In genomic region chr5:123296224-123296806, GRCm38 (mm10) we compare ENCODE assay signal across 10 mouse cellular contexts. TPM values are rescaled to one million over a fixed set of nuclear protein-coding genes. Genes with fewer than 3 reads are reported as not detected.
DNase-seq lines count a peak whose midpoint lies in the region; ATAC-seq and TF ChIP-seq lines count a peak whose summit lies in the region.
"Had no signal": no experiment of that assay in that cellular context is flagged by ENCODE, and none has a peak within 500 bp of the region (broad histone marks: within the 10 kb centered on the region; RNA-seq: fewer than 3 reads in every experiment).

No protein-coding gene starts in this region.

- H3K9me3 ChIP-seq in kidney, embryonic 14.5 days (ENCODE audit: control insufficient read depth, low read length), result no peaks in the 10 kb centered on the region
- no peaks in the 10 kb centered on the region for H3K9me3 ChIP-seq in CH12.LX (replicated peaks; ENCODE audit: low read length)
- H3K9me3 ChIP-seq: heart, embryonic 15.5 days; midbrain, embryonic 13.5 days had no signal

- peak; percentile 43 for TF ChIP-seq RAD21 in CH12.LX (IDR thresholded peaks at IDR 0.05; ENCODE audit: low read depth, low read length)

- TF ChIP-seq EP300 in CH12.LX (IDR thresholded peaks at IDR 0.05; ENCODE audit: low read length), result no peak

- WGBS in kidney, adult 2 months, result 86% methylated on average over 12 of the region's 12 CpGs
- WGBS in kidney, embryonic 14.5 days, result 71% methylated on average over 12 of the region's 12 CpGs
- WGBS in bone marrow, adult 2 months, result 73% methylated on average over 12 of the region's 12 CpGs

- no peak overlapping the region for H3K4me2 ChIP-seq in kidney, embryonic 14.5 days (replicated peaks; ENCODE audit: low read depth, low read length)
- H3K4me2 ChIP-seq in CH12.LX (ENCODE audit: insufficient read depth, low read depth, poor library complexity, severe bottlenecking), result no peak overlapping the region
- H3K4me2 ChIP-seq: heart, embryonic 15.5 days; midbrain, embryonic 13.5 days had no signal

- intact Hi-C loops in gastrocnemius, postnatal 36 days (cut with DNase I), result no loop called here

- peak; percentile 43; the same call in 1 of the 2 replicates for TF ChIP-seq CTCF in kidney, adult 2 months (conservative IDR thresholded peaks at IDR 0.05; ENCODE audit: insufficient read depth, insufficient read length, low read depth, low read length)
- TF ChIP-seq CTCF in CH12.LX (conservative IDR thresholded peaks at IDR 0.05 in 1 of 2, IDR thresholded peaks at IDR 0.05 in 1 of 2; ENCODE audit: low read depth in 2 of 2, low read length in 2 of 2), result peak in 1 of 2 experiments; percentile 66; a peak in 3 of 4 replicates
- peak; percentile 53; the same call in 1 of the 2 replicates for TF ChIP-seq CTCF in bone marrow, adult 2 months (IDR thresholded peaks at IDR 0.05; ENCODE audit: control insufficient read depth, insufficient read depth, low read length)

- no peak overlapping the region for H3K4me3 ChIP-seq in kidney, adult 2 months (ENCODE audit: insufficient read depth, low read depth, low read length)
- H3K4me3 ChIP-seq in kidney, embryonic 14.5 days (ENCODE audit: low read length), result no peak overlapping the region
- H3K4me3 ChIP-seq in CH12.LX (replicated peaks in 1 of 3; ENCODE audit: low read depth in 2 of 3, low read length in 2 of 3, poor library complexity in 1 of 3), result no peak overlapping the region
- no peak overlapping the region for H3K4me3 ChIP-seq in bone marrow, adult 2 months (replicated peaks; ENCODE audit: control insufficient read depth, low read depth, low read length)
- H3K4me3 ChIP-seq: heart, embryonic 15.5 days; midbrain, embryonic 13.5 days had no signal

- H3K79me2 ChIP-seq in CH12.LX (replicated peaks; ENCODE audit: control insufficient read depth, extremely low read depth, insufficient read depth, poor library complexity, severe bottlenecking), result no peaks in the 10 kb centered on the region

- peak; percentile 25 for DNase-seq in kidney, adult 2 months
- no peak for DNase-seq in CH12.LX (ENCODE audit: extremely low read depth)
- DNase-seq in naive thymus-derived CD4-positive, alpha-beta T cell, adult 2 months (ENCODE audit: low read depth), result peak; percentile 30
- no peak for DNase-seq in T-cell, adult 2 months (ENCODE audit: low spot score)
- no peak for DNase-seq in right cerebral cortex, adult 2 months (ENCODE audit: low spot score in 2 of 2)
- no peak for DNase-seq in gastrocnemius, postnatal 36 days

- H3K36me3 ChIP-seq in kidney, adult 2 months (ENCODE audit: control insufficient read depth, insufficient read depth, low read length), result no peaks in the 10 kb centered on the region
- H3K36me3 ChIP-seq in kidney, embryonic 14.5 days (ENCODE audit: control insufficient read depth, insufficient read depth, low read length), result no peaks in the 10 kb centered on the region
- no peaks in the 10 kb centered on the region for H3K36me3 ChIP-seq in CH12.LX (replicated peaks in 1 of 2; ENCODE audit: control insufficient read depth in 1 of 2, insufficient read depth in 1 of 2, low read length in 1 of 2)
- H3K36me3 ChIP-seq: heart, embryonic 15.5 days; midbrain, embryonic 13.5 days had no signal

- in situ Hi-C loops in CH12.LX (cut with MboI; ENCODE audit: low pct_ligation_motif_present, low pct_unique_long_range_greater_than_20kb, low sequenced_read_pairs), result no loop called here

- H3K9ac ChIP-seq in kidney, embryonic 14.5 days (ENCODE audit: low read depth, low read length), result no peak overlapping the region
- no peak overlapping the region for H3K9ac ChIP-seq in CH12.LX (ENCODE audit: insufficient read depth, low read depth)
- H3K9ac ChIP-seq: heart, embryonic 15.5 days; midbrain, embryonic 13.5 days had no signal

- H3K27me3 ChIP-seq in kidney, adult 2 months (replicated peaks; ENCODE audit: control insufficient read depth, insufficient read depth, low read length), result no peaks in the 10 kb centered on the region
- no peaks in the 10 kb centered on the region for H3K27me3 ChIP-seq in kidney, embryonic 14.5 days (ENCODE audit: control insufficient read depth, insufficient read depth, low read length)
- H3K27me3 ChIP-seq in CH12.LX (replicated peaks), result no peaks in the 10 kb centered on the region
- H3K27me3 ChIP-seq: midbrain, embryonic 13.5 days had no signal

- TF ChIP-seq POLR2A in kidney, adult 2 months (IDR thresholded peaks at IDR 0.05; ENCODE audit: low read depth, low read length), result no peak
- TF ChIP-seq POLR2A in CH12.LX (IDR thresholded peaks at IDR 0.05; ENCODE audit: low read depth, low read length), result no peak
- no peak for TF ChIP-seq POLR2A in bone marrow, adult 2 months (IDR thresholded peaks at IDR 0.05; ENCODE audit: borderline replicate concordance, control insufficient read depth, low read depth, low read length)

- ATAC-seq in kidney, embryonic 14.5 days (ENCODE audit: low FRiP score, low TSS enrichment), result no peak
- ATAC-seq: midbrain, embryonic 13.5 days had no signal

- H3K27ac ChIP-seq in kidney, adult 2 months (ENCODE audit: insufficient read depth, low read depth, low read length), result no peak overlapping the region
- H3K27ac ChIP-seq in kidney, embryonic 14.5 days (ENCODE audit: low read depth, low read length), result no peak overlapping the region
- no peak overlapping the region for H3K27ac ChIP-seq in CH12.LX (ENCODE audit: insufficient read depth, low read depth)
- no peak overlapping the region for H3K27ac ChIP-seq in bone marrow, adult 2 months (ENCODE audit: control insufficient read depth, insufficient read depth, low read depth, low read length, poor library complexity)
- H3K27ac ChIP-seq: heart, embryonic 15.5 days; midbrain, embryonic 13.5 days had no signal

- no peaks in the 10 kb centered on the region for H3K4me1 ChIP-seq in kidney, adult 2 months (ENCODE audit: control insufficient read depth, insufficient read depth, low read length)
- peaks cover 10% of the 10 kb centered on the region for H3K4me1 ChIP-seq in kidney, embryonic 14.5 days (ENCODE audit: control insufficient read depth, insufficient read depth, low read length)
- no peaks in the 10 kb centered on the region for H3K4me1 ChIP-seq in CH12.LX (ENCODE audit: control insufficient read depth in 1 of 2, insufficient read depth in 2 of 2)
- H3K4me1 ChIP-seq in bone marrow, adult 2 months (ENCODE audit: control insufficient read depth, insufficient read depth, low read length), result peaks cover 2% of the 10 kb centered on the region

- dilution Hi-C loops in CH12.LX (cut with MboI; ENCODE audit: extremely low pct_ligation_motif_present, extremely low pct_unique_long_range_greater_than_20kb, low sequenced_read_pairs), result no loop called here

TF ChIP-seq in CH12.LX, 34 proteins besides CTCF, POLR2A, EP300 and RAD21:
- no peak for TF ChIP-seq PAX5 (IDR thresholded peaks at IDR 0.05; ENCODE audit: low read length)
- peak; percentile 54 for TF ChIP-seq SMC3 (IDR thresholded peaks at IDR 0.05; ENCODE audit: low read depth, low read length)
- no peak for TF ChIP-seq BHLHE40 (IDR thresholded peaks at IDR 0.05; ENCODE audit: low read depth, low read length)
- no peak for TF ChIP-seq HCFC1 (IDR thresholded peaks at IDR 0.05; ENCODE audit: low read depth, low read length)
- no peak for TF ChIP-seq JUND (conservative IDR thresholded peaks at IDR 0.05; ENCODE audit: low read depth, low read length)

RNA-seq across cellular contexts. Expression of gene Wdr66, which starts 44.4 kb away (rescaled TPM):
- polyA plus RNA-seq in kidney, adult 2 months (2012; rRNA removed), result 2.6 and 2.9 TPM in 2 replicates
- polyA plus RNA-seq in kidney, embryonic 14.5 days (2014; fragmentation: Nextera tagmentation; extraction: Ambion mirVana), result 2.2 and 2.7 TPM in 2 replicates
- total RNA-seq in CH12.LX (2012; rRNA removed), result 0.13 and 0.21 TPM in 2 replicates
- 0.21 TPM in 1 of 2 replicates, not detected in the other for total RNA-seq in CH12.LX (2014; rRNA removed)
- polyA plus RNA-seq in CH12.LX (2012; ENCODE audit: insufficient read length, low read depth), result 0.34 and 0.55 TPM in 2 replicates
- polyA plus RNA-seq in bone marrow, adult 2 months (2011; ENCODE audit: insufficient read depth, insufficient read length, low replicate concordance, missing spikeins), result 0.77 and 1.2 TPM in 2 replicates
- 1 to 10 TPM in 1 of 2 experiments, under 1 TPM in 1; 0.87 to 2.2 TPM for total RNA-seq in gastrocnemius, postnatal 36 days (2021)

RNA-seq across cellular contexts. Expression of gene Bcl7a, which starts 47.3 kb away (rescaled TPM):
- polyA plus RNA-seq in kidney, adult 2 months (2012; rRNA removed), result 23.4 and 25.4 TPM in 2 replicates
- polyA plus RNA-seq in kidney, embryonic 14.5 days (2014; fragmentation: Nextera tagmentation; extraction: Ambion mirVana), result 39.4 and 43.2 TPM in 2 replicates
- total RNA-seq in CH12.LX (2012; rRNA removed), result 3.6 and 4.3 TPM in 2 replicates
- 1.9 and 2.3 TPM in 2 replicates for total RNA-seq in CH12.LX (2014; rRNA removed)
- polyA plus RNA-seq in CH12.LX (2012; ENCODE audit: insufficient read length, low read depth), result 6.3 and 7.2 TPM in 2 replicates
- 17.5 and 30.6 TPM in 2 replicates for polyA plus RNA-seq in bone marrow, adult 2 months (2011; ENCODE audit: insufficient read depth, insufficient read length, low replicate concordance, missing spikeins)
- 10 to 100 TPM in 1 of 2 experiments, 1 to 10 TPM in 1; 6.6 to 10.7 TPM for total RNA-seq in gastrocnemius, postnatal 36 days (2021)

Comparison
In these comparisons a context has a peak if more than half of its experiments do, and no peak if none do; other contexts are left out.
1. DNase-seq: peak in kidney, adult 2 months (single experiment) and naive thymus-derived CD4-positive, alpha-beta T cell, adult 2 months (single experiment); none in CH12.LX (single experiment), T-cell, adult 2 months (single experiment), right cerebral cortex, adult 2 months (0 of 2) and gastrocnemius, postnatal 36 days (0 of 2).